Mouse (Mus musculus) myocyte (in vitro differentiated cells): Measurements from ENCODE around the gene Slc35b3.

Source experiments
- MAX ChIP-seq: IDR thresholded peaks from one replicate; pipeline ENCODE4 v1.6.1; 2011; ENCODE audit warnings: low read depth, mild to moderate bottlenecking, control low read depth
- MYOG ChIP-seq, 3 experiments: IDR thresholded peaks; one replicate each; pipeline ENCODE4 v1.6.1; 2011; ENCODE audit warnings: control low read depth in 2 of 3, low read depth in 2 of 3, mild to moderate bottlenecking in 2 of 3; ENCODE audit not compliant: insufficient read length in 2 of 3, control insufficient read depth in 1 of 3, insufficient read depth in 1 of 3
- POLR2A ChIP-seq: IDR thresholded peaks from one replicate; pipeline ENCODE4 v1.6.1; 2011; ENCODE audit warnings: low read depth, mild to moderate bottlenecking, control low read depth, moderate library complexity; ENCODE audit not compliant: insufficient read length

DNA sequence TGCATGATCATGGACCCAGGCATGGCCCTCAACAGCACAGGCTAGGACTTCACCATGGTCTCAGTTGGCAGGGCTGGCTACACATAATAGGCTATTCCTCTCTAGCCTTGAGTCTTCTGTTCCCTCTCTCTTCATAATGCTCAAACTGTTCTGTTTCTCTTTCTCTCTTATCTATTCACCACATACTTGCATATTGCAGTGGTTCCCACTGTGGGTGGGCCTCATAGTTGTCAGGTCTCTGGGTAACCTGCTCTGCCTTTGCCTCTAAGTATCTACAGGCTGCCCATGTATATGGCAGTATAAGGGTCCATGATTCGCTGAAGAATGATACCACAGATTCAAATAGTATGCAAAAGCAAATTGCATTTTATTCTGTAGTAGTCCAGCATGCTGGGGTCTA is 6.8 kb upstream of the Slc35b3 start:
- TF ChIP-seq MAX, result no peak
- no peak for TF ChIP-seq MYOG (IDR thresholded peaks at IDR 0.05; ENCODE audit: control insufficient read depth in 1 of 3, insufficient read depth in 1 of 3, insufficient read length in 2 of 3, low read depth in 2 of 3)
- TF ChIP-seq POLR2A, result no peak
